Mouse (Mus musculus) thymus, adult 2 months (tissue): Measurements from ENCODE around the gene Itpkb.

ENCODE experiments used
- CTCF ChIP-seq: fragments of 200-500 bp; IDR thresholded peaks from 2 replicates; pipeline ENCODE4 v1.5.1; 2012; ENCODE audit warnings: mild to moderate bottlenecking, control low read depth, low read length, moderate library complexity, borderline replicate concordance; ENCODE audit not compliant: control insufficient read depth, poor library complexity, insufficient read depth; ENCODE audit errors: extremely low read depth
- POLR2A ChIP-seq: fragments of 200-500 bp; IDR thresholded peaks from 2 replicates; pipeline ENCODE4 v1.6.1; 2012; ENCODE audit warnings: mild to moderate bottlenecking, low read length, control low read depth, moderate library complexity; ENCODE audit not compliant: control insufficient read depth, poor library complexity, insufficient read depth; ENCODE audit errors: extremely low read depth

DNA sequence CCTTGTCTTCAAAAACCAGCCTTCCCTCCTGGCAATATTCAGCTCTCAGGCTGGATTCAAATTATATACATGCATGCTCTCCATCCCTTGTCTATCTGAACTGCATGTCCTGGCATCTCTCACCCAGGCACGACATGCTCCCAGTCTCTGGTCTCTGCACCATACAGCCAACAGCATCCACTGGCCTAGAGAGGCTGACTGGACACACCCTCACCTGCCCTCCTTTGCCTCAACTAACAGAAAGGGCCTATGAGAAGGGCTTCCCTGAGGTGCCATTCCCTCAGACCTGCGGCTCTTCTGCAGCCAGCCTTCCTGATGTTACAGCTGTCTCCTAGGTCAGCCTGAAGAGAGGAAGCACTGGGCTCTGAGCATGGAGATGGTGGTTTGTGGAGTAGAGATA lies 88.8 kb downstream of the Itpkb start:
- TF ChIP-seq CTCF (no peak), POLR2A (no peak)
